Mouse (Mus musculus) ovary, postnatal 36 days (tissue): Measurements from ENCODE around the gene Grb2.

Source experiments
- DNase-seq: peaks from one replicate; pipeline ENCODE4 v3.0.0; 2022; ENCODE audit warnings: low spot score, mixed read lengths

The Grb2 gene

GRCm38 (mm10) chr11:115686369-115686768 is 22.0 kb downstream of the Grb2 start:
- DNase-seq, result no peak

GRCm38 (mm10) chr11:115685954-115686353 is 22.4 kb downstream of the Grb2 start:
- no peak for DNase-seq

GRCm38 (mm10) chr11:115684877-115685276 is 23.5 kb downstream of the Grb2 start:
- DNase-seq, result no peak

GRCm38 (mm10) chr11:115683326-115683725 is 25.1 kb downstream of the Grb2 start:
- no peak for DNase-seq

- no peak for DNase-seq
Measured at GRCm38 (mm10) chr11:115682411-115682810, 26.0 kb downstream of the Grb2 start.

GRCm38 (mm10) chr11:115679554-115680238 is 28.7 kb downstream of the Grb2 start:
- DNase-seq, result no peak

GRCm38 (mm10) chr11:115678861-115679260 is 29.5 kb downstream of the Grb2 start:
- DNase-seq, result no peak

GRCm38 (mm10) chr11:115677511-115677910 is 30.9 kb downstream of the Grb2 start:
- no peak for DNase-seq

GRCm38 (mm10) chr11:115676738-115677137 is 31.7 kb downstream of the Grb2 start:
- DNase-seq, result no peak

GRCm38 (mm10) chr11:115674235-115674865 is 34.0 kb downstream of the Grb2 start:
- no peak for DNase-seq

GRCm38 (mm10) chr11:115673471-115674234 is 34.7 kb downstream of the Grb2 start:
- DNase-seq, result no peak

- no peak for DNase-seq
Measured at GRCm38 (mm10) chr11:115672226-115672987, 36.0 kb downstream of the Grb2 start.

GRCm38 (mm10) chr11:115670451-115671050 is 37.8 kb downstream of the Grb2 start:
- DNase-seq, result no peak

GRCm38 (mm10) chr11:115663676-115664335 is 44.6 kb downstream of the Grb2 start:
- no peak for DNase-seq

- DNase-seq, result no peak
Measured at GRCm38 (mm10) chr11:115660376-115660775, 48.0 kb downstream of the Grb2 start.

GRCm38 (mm10) chr11:115658521-115658920 is 49.9 kb downstream of the Grb2 start:
- no peak for DNase-seq

- no peak for DNase-seq
Measured at GRCm38 (mm10) chr11:115654128-115654527, 54.3 kb downstream of the Grb2 start.

GRCm38 (mm10) chr11:115653194-115653593 is 55.2 kb downstream of the Grb2 start:
- no peak for DNase-seq

- DNase-seq, result no peak
Measured at GRCm38 (mm10) chr11:115651680-115652079, 56.7 kb downstream of the Grb2 start.

GRCm38 (mm10) chr11:115649706-115650105 is 58.7 kb downstream of the Grb2 start:
- no peak for DNase-seq

GRCm38 (mm10) chr11:115647459-115647858 is 60.9 kb downstream of the Grb2 start:
- no peak for DNase-seq
